Mouse (Mus musculus) kidney, postnatal 4 days (tissue): Measurements from ENCODE around the gene Rhox4a.
"Not testable (repeated sequence)": the region's sequence is repeated elsewhere in the genome, so short reads cannot be mapped to it uniquely, and the experiment has no call there.

Source experiments
- DNase-seq, 2 experiments: peaks; one replicate each; pipeline ENCODE4 v3.0.0; 2021; ENCODE audit warnings: mixed read lengths in 2 of 2

Gene Rhox4a

GRCm38 (mm10) chrX:37265038-37265437 is at the start of gene Rhox4a:
TSS of gene Rhox4a (plus strand) at chrX:37265338.
- not testable (repeated sequence) for DNase-seq

GRCm38 (mm10) chrX:37222158-37222557 is 43.0 kb upstream of the Rhox4a start, which contains the start of gene Rhox1:
TSS of gene Rhox1 (minus strand) at chrX:37222258.
- not testable (repeated sequence) for DNase-seq

GRCm38 (mm10) chrX:37244676-37245075 is 20.5 kb upstream of the Rhox4a start, which contains the start of gene Rhox2a:
TSS of gene Rhox2a (plus strand) at chrX:37244976.
- DNase-seq: not testable (repeated sequence)

GRCm38 (mm10) chrX:37249619-37250018 is 15.5 kb upstream of the Rhox4a start, which contains the start of gene Rhox3a:
TSS of gene Rhox3a (plus strand) at chrX:37249919.
- not testable (repeated sequence) for DNase-seq
